Mouse (Mus musculus) lung, postnatal 0 days (tissue): Measurements from ENCODE around the gene Kcnj11.

Experiments
- CTCF ChIP-seq: IDR thresholded peaks from 2 replicates; pipeline ENCODE4 v1.5.1; 2016; ENCODE audit warnings: antibody characterized with exemption, mild to moderate bottlenecking
- EP300 ChIP-seq: IDR thresholded peaks from 2 replicates; pipeline ENCODE4 v1.6.1; 2016; ENCODE audit warnings: antibody characterized with exemption, mild to moderate bottlenecking, control low read depth

- TF ChIP-seq CTCF (no peak), EP300 (no peak)
Observed at GRCm38 (mm10) chr7:46068831-46069230, 31.7 kb downstream of the Kcnj11 start.
